Mouse (Mus musculus) CH12.LX (cell line): Measurements from ENCODE around the gene Wscd1. TPM values are rescaled to one million over a fixed set of nuclear protein-coding genes. Genes with fewer than 3 reads are reported as not detected.

ENCODE experiments used
- DNase-seq: peaks from one replicate; pipeline ENCODE4 v3.0.0-alpha.2; 2013; ENCODE audit errors: extremely low read depth
- H3K27ac ChIP-seq: 2 replicates; pipeline ENCODE4 v1.5.1; 2012; ENCODE audit warnings: low read depth, mild to moderate bottlenecking, control low read depth, moderate library complexity; ENCODE audit not compliant: insufficient read depth
- H3K27me3 ChIP-seq: replicated peaks from 2 replicates; pipeline ENCODE3; 2012; ENCODE audit warnings: inconsistent platforms
- H3K36me3 ChIP-seq, 2 experiments: replicated peaks in 1 of 2; 2 replicates each; pipeline versions ENCODE3 to v1.6.1; 2012; ENCODE audit warnings: inconsistent platforms in 1 of 2, low read length in 1 of 2, mild to moderate bottlenecking in 1 of 2, mixed read lengths in 1 of 2, moderate library complexity in 1 of 2; ENCODE audit not compliant: control insufficient read depth in 1 of 2, insufficient read depth in 1 of 2
- H3K4me1 ChIP-seq, 2 experiments: 2 replicates each; pipeline ENCODE4 v1.6.1; 2012; ENCODE audit warnings: inconsistent platforms in 1 of 2, moderate library complexity in 1 of 2; ENCODE audit not compliant: insufficient read depth in 2 of 2, control insufficient read depth in 1 of 2
- H3K4me2 ChIP-seq: 2 replicates; pipeline ENCODE4 v1.6.1; 2012; ENCODE audit warnings: low read depth, mild to moderate bottlenecking, control low read depth; ENCODE audit not compliant: poor library complexity, insufficient read depth, severe bottlenecking
- H3K4me3 ChIP-seq, 3 experiments: fragments of 150-350 bp in 1 of 3; sonication (generic) in 1 of 3; replicated peaks in 1 of 3; 2 replicates each; pipeline versions ENCODE3 to v1.5.1; 2011 to 2012; ENCODE audit warnings: low read depth in 2 of 3, low read length in 2 of 3, mild to moderate bottlenecking in 2 of 3, moderate library complexity in 2 of 3, control low read depth in 1 of 3, improper control_type of control experiment in 1 of 3, inconsistent platforms in 1 of 3, mixed read lengths in 1 of 3; ENCODE audit not compliant: poor library complexity in 1 of 3
- H3K79me2 ChIP-seq: replicated peaks from 2 replicates; pipeline ENCODE4 v1.6.1; 2012; ENCODE audit warnings: mild to moderate bottlenecking, moderate library complexity; ENCODE audit not compliant: control insufficient read depth, poor library complexity, insufficient read depth, severe bottlenecking; ENCODE audit errors: extremely low read depth
- H3K9ac ChIP-seq: 2 replicates; pipeline ENCODE4 v1.6.1; 2012; ENCODE audit warnings: low read depth, mild to moderate bottlenecking, control low read depth, moderate library complexity; ENCODE audit not compliant: insufficient read depth
- H3K9me3 ChIP-seq: replicated peaks from 2 replicates; pipeline ENCODE3; 2012; ENCODE audit warnings: low read length, inconsistent platforms, mixed read lengths
- CHD1 ChIP-seq: IDR thresholded peaks from 2 replicates; pipeline ENCODE4 v1.6.1; 2012; ENCODE audit warnings: low read depth, low read length, improper control_type of control experiment, inconsistent platforms
- CHD2 ChIP-seq: IDR thresholded peaks from 2 replicates; pipeline ENCODE4 v1.6.1; 2011; ENCODE audit warnings: low read length, improper control_type of control experiment
- ETS1 ChIP-seq: conservative IDR thresholded peaks from 2 replicates; pipeline ENCODE4 v1.6.1; 2012; ENCODE audit warnings: low read depth, mild to moderate bottlenecking, inconsistent platforms, low read length, improper control_type of control experiment, moderate library complexity
- JUND ChIP-seq: conservative IDR thresholded peaks from 2 replicates; pipeline ENCODE4 v1.6.1; 2011; ENCODE audit warnings: low read depth, low read length, improper control_type of control experiment
- KAT2A ChIP-seq: IDR thresholded peaks from 2 replicates; pipeline ENCODE4 v1.6.1; 2012; ENCODE audit warnings: low read length, improper control_type of control experiment, inconsistent platforms; ENCODE audit not compliant: insufficient replicate concordance
- MEF2A ChIP-seq: IDR thresholded peaks from 2 replicates; pipeline ENCODE4 v1.6.1; 2014; ENCODE audit warnings: low read depth, mild to moderate bottlenecking, inconsistent platforms, low read length, improper control_type of control experiment, borderline replicate concordance
- MYC ChIP-seq: IDR thresholded peaks from 2 replicates; pipeline ENCODE4 v1.6.1; 2011; ENCODE audit warnings: low read depth, mild to moderate bottlenecking, improper control_type of control experiment, low read length
- PAX5 ChIP-seq: IDR thresholded peaks from 2 replicates; pipeline ENCODE4 v1.6.1; 2012; ENCODE audit warnings: low read length, inconsistent platforms, mixed read lengths
- POLR2A ChIP-seq: IDR thresholded peaks from 2 replicates; pipeline ENCODE4 v1.6.1; 2011; ENCODE audit warnings: low read depth, mild to moderate bottlenecking, improper control_type of control experiment, low read length
- POLR2AphosphoS2 ChIP-seq: IDR thresholded peaks from 2 replicates; pipeline ENCODE4 v1.6.1; 2011; ENCODE audit warnings: low read depth, low read length, improper control_type of control experiment
- RCOR1 ChIP-seq: conservative IDR thresholded peaks from 2 replicates; pipeline ENCODE4 v1.6.1; 2012; ENCODE audit warnings: low read depth, mild to moderate bottlenecking, inconsistent platforms, low read length, improper control_type of control experiment
- SMC3 ChIP-seq: IDR thresholded peaks from 2 replicates; pipeline ENCODE4 v1.6.1; 2011; ENCODE audit warnings: low read depth, low read length, improper control_type of control experiment
- UBTF ChIP-seq: IDR thresholded peaks from 2 replicates; pipeline ENCODE4 v1.6.1; 2012; ENCODE audit warnings: low read depth, mild to moderate bottlenecking, inconsistent platforms, low read length, improper control_type of control experiment, moderate library complexity
- USF2 ChIP-seq: conservative IDR thresholded peaks from 2 replicates; pipeline ENCODE4 v1.6.1; 2011; ENCODE audit warnings: low read depth, low read length, improper control_type of control experiment
- ZC3H11A ChIP-seq: IDR thresholded peaks from 2 replicates; pipeline ENCODE4 v1.6.1; 2012; ENCODE audit warnings: low read depth, mild to moderate bottlenecking, inconsistent platforms, low read length, improper control_type of control experiment
- ZKSCAN1 ChIP-seq: IDR thresholded peaks from 2 replicates; pipeline ENCODE4 v1.6.1; 2012; ENCODE audit warnings: low read depth, inconsistent platforms, low read length, improper control_type of control experiment, borderline replicate concordance
- ZNF384 ChIP-seq: IDR thresholded peaks from 2 replicates; pipeline ENCODE4 v1.6.1; 2012; ENCODE audit warnings: low read depth, low read length, improper control_type of control experiment, inconsistent platforms
- dilution Hi-C: fragments of 300-500 bp; cut with MboI; formaldehyde crosslinking; loops from 2 replicates; pipeline ENCODE4 v1.14.3; 2020; ENCODE audit warnings: low sequenced_read_pairs; ENCODE audit not compliant: extremely low pct_unique_long_range_greater_than_20kb, extremely low pct_ligation_motif_present
- in situ Hi-C: fragments of 300-500 bp; cut with MboI; formaldehyde crosslinking; loops from 3 replicates; pipeline ENCODE4 v1.14.3; 2019; ENCODE audit warnings: low sequenced_read_pairs, low pct_ligation_motif_present, low pct_unique_long_range_greater_than_20kb, mixed read lengths
- polyA plus RNA-seq: library from polyadenylated mRNA; unstranded; fragments of >175 nt; gene quantifications from 2 replicates; pipeline ENCODE4 v1.2.1, GENCODE M21; 2012; ENCODE audit warnings: low read depth; ENCODE audit not compliant: insufficient read length
- total RNA-seq, 2 experiments: library from RNA; depleted of rRNA; stranded (reverse); fragments of 300-350 nt in 1 of 2; fragments of >200 nt in 1 of 2; gene quantifications; 2 replicates each; pipeline ENCODE4 v1.2.3; 2012 to 2014

Gene Wscd1
- total and polyA plus RNA-seq, 3 experiments: not detected

GRCm38 (mm10) chr11:71816918-71817317, 67.2 kb downstream of the Wscd1 start:
- Histone ChIP-seq H3K27ac (no peak overlapping the region), H3K4me1 (no peaks in the 10 kb centered on the region; a peak in 1 of 4 replicates), H3K36me3 (no peaks in the 10 kb centered on the region), H3K4me2 (no peak overlapping the region), H3K79me2 (no peaks in the 10 kb centered on the region), H3K9ac (no peak overlapping the region), H3K4me3 (no peak overlapping the region), H3K9me3 (no peaks in the 10 kb centered on the region), H3K27me3 (peaks cover 96% of the 10 kb centered on the region)
- DNase-seq: no peak
- TF ChIP-seq UBTF (no peak), ZNF384 (no peak), ZKSCAN1 (no peak), SMC3 (no peak), RCOR1 (no peak), ETS1 (no peak), POLR2AphosphoS2 (no peak), POLR2A (no peak), USF2 (no peak), MEF2A (no peak), KAT2A (no peak), ZC3H11A (no peak)
- dilution Hi-C loops: no loop called here
- in situ Hi-C loops: no loop called here

- Histone ChIP-seq H3K4me1 (no peaks in the 10 kb centered on the region; a peak in 1 of 4 replicates), H3K79me2 (no peaks in the 10 kb centered on the region), H3K4me2 (no peak overlapping the region), H3K4me3 (no peak overlapping the region), H3K27ac (no peak overlapping the region), H3K27me3 (peaks cover 96% of the 10 kb centered on the region), H3K9ac (no peak overlapping the region), H3K36me3 (no peaks in the 10 kb centered on the region), H3K9me3 (no peaks in the 10 kb centered on the region)
- in situ Hi-C loops: no loop called here
- TF ChIP-seq PAX5: no peak
- TF ChIP-seq ZKSCAN1: no peak
- no peak for TF ChIP-seq JUND
- no peak for TF ChIP-seq ZNF384
- TF ChIP-seq CHD1: no peak
- no peak for TF ChIP-seq MYC
- no peak for TF ChIP-seq MEF2A
- no peak for TF ChIP-seq CHD2
- no peak for TF ChIP-seq RCOR1
- TF ChIP-seq ETS1: no peak
- dilution Hi-C loops: no loop called here
- no peak for DNase-seq
Measured at GRCm38 (mm10) chr11:71817341-71817740, 67.6 kb downstream of the Wscd1 start.
